In the genomic region with DNA sequence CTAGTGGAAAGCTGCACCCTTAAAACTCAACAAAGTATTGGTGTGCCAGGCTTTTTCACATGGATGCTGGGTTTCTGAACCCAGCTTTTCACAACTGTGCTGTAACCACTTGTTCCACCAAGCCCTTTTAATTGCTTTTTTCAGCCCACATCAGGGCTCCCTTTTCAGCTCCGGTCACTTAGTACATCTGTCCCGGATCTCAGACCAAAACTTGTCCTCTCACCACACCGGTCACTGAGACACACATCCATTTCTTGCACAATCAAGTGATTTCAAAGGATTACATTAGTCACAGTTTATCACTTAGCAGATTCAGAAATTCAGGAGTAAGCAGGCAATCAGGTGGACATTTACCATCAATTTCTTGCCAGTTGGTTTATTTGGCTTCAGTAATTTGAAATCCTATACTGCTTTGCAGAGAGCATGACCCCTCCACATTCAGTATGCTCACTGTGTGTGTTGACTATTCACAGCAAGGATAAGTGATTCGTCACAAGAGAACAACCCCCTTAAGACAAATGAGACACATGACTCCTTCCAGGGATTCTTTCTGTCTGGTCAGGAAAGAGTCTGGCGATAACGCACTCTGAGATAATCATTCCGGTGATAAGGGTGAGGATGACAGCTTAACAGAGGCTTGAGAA, we compare ENCODE assay signal across 15 mouse cellular contexts.
"Had no signal": no experiment of that assay in that cellular context is flagged by ENCODE, and none has a peak within 500 bp of the region (broad histone marks: within the 10 kb centered on the region; RNA-seq: fewer than 3 reads in every experiment).

No protein-coding gene starts in this region.

- H3K4me1 ChIP-seq: limb, embryonic 10.5 days; liver, embryonic 15.5 days; stomach, embryonic 15.5 days had no signal

- H3K9ac ChIP-seq: liver, embryonic 15.5 days; stomach, embryonic 15.5 days had no signal

- H3K36me3 ChIP-seq: limb, embryonic 10.5 days; liver, embryonic 15.5 days; midbrain, embryonic 10.5 days; stomach, embryonic 15.5 days had no signal

- H3K27me3 ChIP-seq: liver, embryonic 15.5 days; stomach, embryonic 15.5 days had no signal

- H3K27ac ChIP-seq: left cerebral cortex, adult 2 months; limb, embryonic 10.5 days; liver, embryonic 15.5 days; midbrain, embryonic 10.5 days; stomach, embryonic 15.5 days had no signal

- DNase-seq: kidney, adult 8-10 months; kidney, postnatal 25 days; lung, adult 2 months; lung, postnatal 36 days; spleen, adult 18-20 months; thymus, adult 2 months; thymus, postnatal 25 days had no signal

- H3K4me2 ChIP-seq: liver, embryonic 11.5 days; liver, embryonic 15.5 days; stomach, embryonic 15.5 days had no signal

- ATAC-seq: lung, postnatal 0 days had no signal

- H3K4me3 ChIP-seq: left cerebral cortex, adult 2 months; limb, embryonic 10.5 days; liver, embryonic 15.5 days; midbrain, embryonic 10.5 days; myocyte; stomach, embryonic 15.5 days had no signal

- H3K9me3 ChIP-seq: limb, embryonic 10.5 days; liver, embryonic 15.5 days; midbrain, embryonic 10.5 days; stomach, embryonic 15.5 days had no signal
